Mouse (Mus musculus) embryonic facial prominence, embryonic 12.5 days (tissue): Measurements from ENCODE around the gene Arl3. TPM values are rescaled to one million over a fixed set of nuclear protein-coding genes. Genes with fewer than 3 reads are reported as not detected.

ENCODE experiments used
- ATAC-seq: fragments of 200-750 bp; cut with Nextera tagmentation; 2 replicates; pipeline ENCODE4 v1.8.0; 2017; ENCODE audit not compliant: insufficient number of reproducible peaks, insufficient read depth, low FRiP score, low TSS enrichment
- H3K27ac ChIP-seq: fragments of 300-500 bp; sonication (generic); 2 replicates; pipeline ENCODE4 v1.5.1; 2016; ENCODE audit warnings: mild to moderate bottlenecking
- H3K27me3 ChIP-seq: fragments of 300-500 bp; sonication (generic); 2 replicates; pipeline ENCODE4 v1.6.1; 2016; ENCODE audit warnings: mild to moderate bottlenecking, moderate library complexity
- H3K36me3 ChIP-seq: fragments of 300-500 bp; sonication (generic); 2 replicates; pipeline ENCODE4 v1.6.1; 2016; ENCODE audit warnings: mild to moderate bottlenecking
- H3K4me1 ChIP-seq: fragments of 300-500 bp; sonication (generic); 2 replicates; pipeline ENCODE4 v1.6.1; 2016
- H3K4me2 ChIP-seq: fragments of 300-500 bp; sonication (generic); replicated peaks from 2 replicates; pipeline ENCODE4 v1.6.1; 2016; ENCODE audit warnings: mild to moderate bottlenecking, moderate library complexity
- H3K4me3 ChIP-seq: fragments of 300-500 bp; sonication (generic); 2 replicates; pipeline ENCODE4 v1.5.1; 2016; ENCODE audit warnings: mild to moderate bottlenecking
- H3K9ac ChIP-seq: fragments of 300-500 bp; sonication (generic); 2 replicates; pipeline ENCODE4 v1.6.1; 2016; ENCODE audit warnings: mild to moderate bottlenecking, moderate library complexity
- H3K9me3 ChIP-seq: fragments of 300-500 bp; sonication (generic); 2 replicates; pipeline ENCODE4 v1.6.1; 2016; ENCODE audit warnings: mild to moderate bottlenecking, moderate library complexity
- WGBS: fragments of 180-500 bp; shearing (Covaris S2); methylation state at CpG from one replicate; pipeline ENCODE4 v1.1.7; 2016; 5-methylcytosine and 5-hydroxymethylcytosine counted together
- polyA plus RNA-seq: library from polyadenylated mRNA; unstranded; fragments of >200 nt; fragmentation: Nextera tagmentation; extraction: Ambion mirVana; gene quantifications from 2 replicates; pipeline ENCODE4 v1.2.1, GENCODE M21; 2016

Arl3 gene
- polyA plus RNA-seq, 1 experiment from 2014 or later, result 191 TPM

DNA sequence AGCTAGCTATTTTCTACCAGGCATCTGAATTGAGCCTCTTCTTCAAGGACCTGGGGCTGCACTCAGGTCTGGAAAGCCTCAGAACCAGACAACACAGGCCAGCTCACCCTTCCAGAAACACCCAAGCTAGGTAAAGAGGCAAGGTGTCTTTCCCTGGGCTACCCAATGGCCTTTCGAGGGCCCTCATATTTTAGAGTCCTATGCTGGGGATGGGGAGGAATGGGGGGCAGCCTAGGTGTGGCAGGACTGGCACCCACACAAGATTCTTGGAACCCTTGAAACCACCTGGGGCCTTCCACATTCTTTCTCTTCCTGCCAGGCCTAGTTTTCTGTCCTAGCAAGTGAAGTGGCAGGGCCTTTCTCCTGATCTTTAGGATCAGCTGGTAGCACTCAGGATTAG, 83.5 kb downstream of the Arl3 start:
- H3K9me3 ChIP-seq, result no peaks in the 10 kb centered on the region
- H3K4me1 ChIP-seq, result peaks cover 5% of the 10 kb centered on the region
- no peak overlapping the region for H3K4me2 ChIP-seq
- no peak for ATAC-seq
- H3K27me3 ChIP-seq, result no peaks in the 10 kb centered on the region
- H3K9ac ChIP-seq, result no peak overlapping the region
- 81% methylated on average over 1 of the region's 1 CpGs for WGBS
- peaks cover 34% of the 10 kb centered on the region for H3K36me3 ChIP-seq
- no peak overlapping the region for H3K4me3 ChIP-seq
- no peak overlapping the region for H3K27ac ChIP-seq

DNA sequence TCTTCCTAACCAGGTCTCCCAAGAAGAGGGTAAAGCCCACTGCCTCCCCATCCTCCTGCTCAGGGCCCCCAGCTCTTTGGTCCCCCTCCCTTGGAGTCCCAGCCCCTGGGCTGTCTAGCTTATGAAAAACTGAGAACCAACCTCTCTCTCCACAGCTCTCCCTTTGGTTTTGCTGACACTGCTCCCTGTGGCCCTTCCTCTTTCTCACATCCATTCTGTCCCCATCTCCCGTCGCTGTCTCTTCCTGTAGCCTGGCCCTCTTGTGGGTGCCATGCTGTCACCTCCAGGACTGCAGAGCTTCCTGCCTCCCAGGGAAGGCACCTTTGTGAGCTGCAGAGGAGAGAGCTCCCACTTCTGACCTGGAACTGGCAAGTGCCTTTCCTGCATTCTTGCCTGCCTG, 86.3 kb downstream of the Arl3 start:
- peaks cover 39% of the 10 kb centered on the region for H3K36me3 ChIP-seq
- WGBS, result 64% methylated on average over 2 of the region's 2 CpGs
- no peak overlapping the region for H3K4me2 ChIP-seq
- no peak overlapping the region for H3K9ac ChIP-seq
- no peaks in the 10 kb centered on the region for H3K27me3 ChIP-seq
- H3K4me1 ChIP-seq, result peaks cover 26% of the 10 kb centered on the region
- no peak overlapping the region for H3K27ac ChIP-seq
- ATAC-seq, result no peak
- H3K9me3 ChIP-seq, result no peaks in the 10 kb centered on the region
- H3K4me3 ChIP-seq, result no peak overlapping the region

- no peak for ATAC-seq
- H3K9me3 ChIP-seq, result no peaks in the 10 kb centered on the region
- 77% methylated on average over 9 of the region's 9 CpGs for WGBS
- no peak overlapping the region for H3K4me3 ChIP-seq
- no peaks in the 10 kb centered on the region for H3K27me3 ChIP-seq
- H3K36me3 ChIP-seq, result peaks cover 39% of the 10 kb centered on the region
- no peak overlapping the region for H3K27ac ChIP-seq
- peaks cover 34% of the 10 kb centered on the region for H3K4me1 ChIP-seq
- no peak overlapping the region for H3K9ac ChIP-seq
- no peak overlapping the region for H3K4me2 ChIP-seq
Measured at GRCm38 (mm10) chr19:46485847-46486246, 87.2 kb downstream of the Arl3 start.

DNA sequence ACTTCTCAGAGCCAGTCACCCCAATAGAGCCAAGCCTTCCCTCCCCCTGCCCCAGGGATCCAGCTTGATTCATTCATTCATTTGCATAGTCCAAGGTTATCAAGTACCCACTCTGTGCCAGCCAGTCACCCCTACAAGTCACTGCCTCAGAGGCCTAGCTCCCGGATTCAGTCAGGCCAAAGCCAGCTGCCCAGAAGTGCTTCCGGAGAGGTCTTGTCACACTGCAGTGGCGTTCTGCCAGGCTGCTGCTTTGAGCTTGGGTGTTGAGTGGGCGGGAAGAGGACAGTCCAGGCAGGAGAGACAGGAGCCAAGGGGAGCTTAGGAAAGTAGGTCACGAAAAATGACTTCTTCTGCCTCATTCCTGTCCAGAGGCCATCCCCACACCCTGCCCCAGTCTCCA, 88.5 kb downstream of the Arl3 start:
- no peak overlapping the region for H3K4me2 ChIP-seq
- H3K4me1 ChIP-seq, result peaks cover 41% of the 10 kb centered on the region
- H3K27me3 ChIP-seq, result no peaks in the 10 kb centered on the region
- WGBS, result 76% methylated on average over 5 of the region's 5 CpGs
- H3K36me3 ChIP-seq, result peaks cover 47% of the 10 kb centered on the region
- no peak for ATAC-seq
- H3K9me3 ChIP-seq, result no peaks in the 10 kb centered on the region
- no peak overlapping the region for H3K27ac ChIP-seq
- H3K4me3 ChIP-seq, result no peak overlapping the region
- no peak overlapping the region for H3K9ac ChIP-seq

GRCm38 (mm10) chr19:46483701-46484328, 89.2 kb downstream of the Arl3 start:
- ATAC-seq, result no peak
- WGBS, result 77% methylated on average over 15 of the region's 15 CpGs
- H3K36me3 ChIP-seq, result peaks cover 53% of the 10 kb centered on the region
- H3K4me3 ChIP-seq, result no peak overlapping the region
- H3K27me3 ChIP-seq, result no peaks in the 10 kb centered on the region
- H3K9me3 ChIP-seq, result no peaks in the 10 kb centered on the region
- H3K4me1 ChIP-seq, result peaks cover 48% of the 10 kb centered on the region
- H3K4me2 ChIP-seq, result no peak overlapping the region
- H3K9ac ChIP-seq, result no peak overlapping the region
- H3K27ac ChIP-seq, result peak overlapping the region; percentile 46; the same call in 1 of the 2 replicates

- no peak overlapping the region for H3K4me2 ChIP-seq
- no peaks in the 10 kb centered on the region for H3K9me3 ChIP-seq
- H3K9ac ChIP-seq, result no peak overlapping the region
- ATAC-seq, result no peak
- no peaks in the 10 kb centered on the region for H3K27me3 ChIP-seq
- WGBS, result 38% methylated on average over 17 of the region's 17 CpGs
- peaks cover 60% of the 10 kb centered on the region for H3K36me3 ChIP-seq
- no peak overlapping the region for H3K4me3 ChIP-seq
- H3K4me1 ChIP-seq, result peaks cover 56% of the 10 kb centered on the region
- H3K27ac ChIP-seq, result no peak overlapping the region
Measured at GRCm38 (mm10) chr19:46482896-46483516, 90.0 kb downstream of the Arl3 start.

- no peaks in the 10 kb centered on the region for H3K9me3 ChIP-seq
- H3K36me3 ChIP-seq, result peaks cover 58% of the 10 kb centered on the region
- peak overlapping the region; percentile 30; the same call in 1 of the 2 replicates for H3K27ac ChIP-seq
- H3K4me3 ChIP-seq, result no peak overlapping the region
- no peaks in the 10 kb centered on the region for H3K27me3 ChIP-seq
- no peak overlapping the region for H3K9ac ChIP-seq
- 18% methylated on average over 4 of the region's 4 CpGs for WGBS
- H3K4me2 ChIP-seq, result no peak overlapping the region
- ATAC-seq, result no peak
- H3K4me1 ChIP-seq, result peaks cover 64% of the 10 kb centered on the region
Measured at GRCm38 (mm10) chr19:46481756-46482155, 91.2 kb downstream of the Arl3 start.

GRCm38 (mm10) chr19:46481352-46481751, 91.6 kb downstream of the Arl3 start:
- H3K4me2 ChIP-seq, result no peak overlapping the region
- H3K4me1 ChIP-seq, result peaks cover 64% of the 10 kb centered on the region

More at GRCm38 (mm10) chr19:46481352-46481751, 91.6 kb downstream of the Arl3 start:
- 21% methylated on average over 3 of the region's 3 CpGs for WGBS
- Histone ChIP-seq H3K9ac (no peak overlapping the region), H3K4me3 (no peak overlapping the region), H3K9me3 (no peaks in the 10 kb centered on the region), H3K36me3 (peaks cover 57% of the 10 kb centered on the region), H3K27ac (peak overlapping the region; percentile 64), H3K27me3 (no peaks in the 10 kb centered on the region)
- no peak for ATAC-seq

Other genes starting within 250 kb of the Arl3 start
- gene Psd, start 246.0 kb downstream of the Arl3 start, polyA plus RNA-seq, result 6.9 and 8.1 TPM in 2 replicates
- gene Fbxl15, start 245.0 kb downstream of the Arl3 start, polyA plus RNA-seq, result 15.4 and 16.4 TPM in 2 replicates
- 207 TPM in 2 replicates for gene Cuedc2, start 234.5 kb downstream of the Arl3 start, polyA plus RNA-seq
- 4.4 and 4.6 TPM in 2 replicates for gene Mfsd13a, start 232.1 kb downstream of the Arl3 start, polyA plus RNA-seq
- 2.2 and 2.3 TPM in 2 replicates for gene 2310034G01Rik, start 222.9 kb downstream of the Arl3 start, polyA plus RNA-seq
- gene Actr1a, start 177.4 kb downstream of the Arl3 start, polyA plus RNA-seq, result 157 and 161 TPM in 2 replicates
- gene Sufu, start 176.3 kb downstream of the Arl3 start, polyA plus RNA-seq, result 44.9 and 47.6 TPM in 2 replicates
- 22.4 and 23.5 TPM in 2 replicates for gene Trim8, start 71.5 kb downstream of the Arl3 start, polyA plus RNA-seq
- 23.4 and 23.6 TPM in 2 replicates for gene Sfxn2, start 167 bp upstream of the Arl3 start, polyA plus RNA-seq
- gene Wbp1l, start 25.9 kb upstream of the Arl3 start, polyA plus RNA-seq, result 52.5 and 54.1 TPM in 2 replicates
- gene Cyp17a1, start 100.0 kb upstream of the Arl3 start, polyA plus RNA-seq, result 0.26 TPM in 1 of 2 replicates, not detected in the other
- 16.1 TPM in 2 replicates for gene Borcs7, start 116.7 kb upstream of the Arl3 start, polyA plus RNA-seq
- 28.5 and 30.4 TPM in 2 replicates for gene As3mt, start 134.3 kb upstream of the Arl3 start, polyA plus RNA-seq
- gene Cnnm2, start 188.4 kb upstream of the Arl3 start, polyA plus RNA-seq, result 4.9 and 5.4 TPM in 2 replicates